ENCODE assay signal across 12 mouse cellular contexts in the genomic region with DNA sequence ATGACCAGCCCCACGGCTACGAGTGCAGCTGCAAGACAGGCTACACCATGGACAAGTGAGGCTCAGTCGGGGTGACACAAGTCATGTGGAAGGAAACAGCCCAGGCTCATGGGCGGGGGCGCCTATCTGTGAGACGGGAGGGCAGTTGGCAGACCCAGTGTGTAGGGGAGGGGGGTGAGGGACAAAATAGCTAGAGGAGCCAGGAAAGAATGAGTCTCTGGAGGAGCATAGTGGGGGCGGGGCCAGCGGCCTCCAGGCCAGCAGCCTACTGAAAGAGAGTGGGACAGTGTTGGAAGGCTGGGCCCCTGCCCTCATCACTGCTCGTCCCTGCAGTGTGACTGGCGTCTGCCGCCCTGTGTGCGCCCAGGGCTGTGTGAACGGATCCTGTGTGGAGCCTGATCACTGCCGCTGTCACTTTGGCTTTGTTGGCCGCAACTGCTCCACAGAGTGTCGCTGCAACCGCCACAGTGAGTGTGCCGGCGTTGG. TPM values are rescaled to one million over a fixed set of nuclear protein-coding genes. Genes with fewer than 3 reads are reported as not detected.
A peak's percentile ranks its signal among the peaks of the same experiment; 100 is the strongest.
DNase-seq lines count a peak whose midpoint lies in the region; ATAC-seq lines count a peak whose summit lies in the region.
"Had no signal": no experiment of that assay in that cellular context is flagged by ENCODE, and none has a peak within 500 bp of the region (broad histone marks: within the 10 kb centered on the region; RNA-seq: fewer than 3 reads in every experiment).

No protein-coding gene starts in this region.

- H3K27ac ChIP-seq in midbrain, embryonic 10.5 days (replicated peaks), result peak overlapping the region; percentile 52
- no peak overlapping the region for H3K27ac ChIP-seq in midbrain, embryonic 14.5 days (replicated peaks; ENCODE audit: low read depth, low read length)
- H3K27ac ChIP-seq in hindbrain, embryonic 14.5 days, result peak overlapping the region; percentile 51; the same call in 1 of the 2 replicates
- no peak overlapping the region for H3K27ac ChIP-seq in stomach, embryonic 16.5 days (ENCODE audit: low read length)
- H3K27ac ChIP-seq: embryonic facial prominence, embryonic 15.5 days; kidney, embryonic 15.5 days; lung, embryonic 15.5 days had no signal

- peaks cover 9% of the 10 kb centered on the region for H3K4me1 ChIP-seq in midbrain, embryonic 10.5 days
- H3K4me1 ChIP-seq in midbrain, embryonic 14.5 days (ENCODE audit: control insufficient read depth, insufficient read depth, low read length), result no peaks in the 10 kb centered on the region
- 0 out of 2 replicates have a peak, but pooled peaks cover 3% of the 10 kb centered on the region for H3K4me1 ChIP-seq in hindbrain, embryonic 14.5 days (replicated peaks; ENCODE audit: control insufficient read depth, insufficient read depth, low read length)
- H3K4me1 ChIP-seq in stomach, embryonic 16.5 days (ENCODE audit: control insufficient read depth, insufficient read depth, low read length), result no peaks in the 10 kb centered on the region
- H3K4me1 ChIP-seq: embryonic facial prominence, embryonic 15.5 days; kidney, embryonic 15.5 days; lung, embryonic 15.5 days had no signal

- H3K27me3 ChIP-seq in midbrain, embryonic 10.5 days (ENCODE audit: low read depth, poor library complexity, severe bottlenecking), result no peaks in the 10 kb centered on the region
- no peaks in the 10 kb centered on the region for H3K27me3 ChIP-seq in midbrain, embryonic 14.5 days (ENCODE audit: control insufficient read depth, insufficient read depth, low read length)
- H3K27me3 ChIP-seq in hindbrain, embryonic 14.5 days (ENCODE audit: control insufficient read depth, insufficient read depth, low read length), result no peaks in the 10 kb centered on the region
- H3K27me3 ChIP-seq in stomach, embryonic 16.5 days (ENCODE audit: control insufficient read depth, insufficient read depth, low read length), result no peaks in the 10 kb centered on the region
- H3K27me3 ChIP-seq: embryonic facial prominence, embryonic 15.5 days; kidney, embryonic 15.5 days; lung, embryonic 15.5 days had no signal

- peaks cover 98% of the 10 kb centered on the region for H3K36me3 ChIP-seq in midbrain, embryonic 10.5 days
- H3K36me3 ChIP-seq in midbrain, embryonic 14.5 days (ENCODE audit: control insufficient read depth, insufficient read depth, low read length), result peaks cover 87% of the 10 kb centered on the region
- peaks cover 88% of the 10 kb centered on the region for H3K36me3 ChIP-seq in hindbrain, embryonic 14.5 days (replicated peaks; ENCODE audit: control insufficient read depth, insufficient read depth)
- H3K36me3 ChIP-seq in stomach, embryonic 16.5 days (ENCODE audit: control insufficient read depth, insufficient read depth, low read length), result no peaks in the 10 kb centered on the region

- 83% methylated on average over 19 of the region's 19 CpGs for WGBS in midbrain, embryonic 10.5 days
- 68% methylated on average over 19 of the region's 19 CpGs for WGBS in midbrain, embryonic 14.5 days
- 41% methylated on average over 19 of the region's 19 CpGs for WGBS in hindbrain, embryonic 14.5 days
- 76% methylated on average over 19 of the region's 19 CpGs for WGBS in stomach, embryonic 16.5 days

- no peaks in the 10 kb centered on the region for H3K9me3 ChIP-seq in midbrain, embryonic 10.5 days (replicated peaks)
- no peaks in the 10 kb centered on the region for H3K9me3 ChIP-seq in midbrain, embryonic 14.5 days (ENCODE audit: control insufficient read depth, low read length)
- no peaks in the 10 kb centered on the region for H3K9me3 ChIP-seq in hindbrain, embryonic 14.5 days (ENCODE audit: control insufficient read depth, low read length)
- no peaks in the 10 kb centered on the region for H3K9me3 ChIP-seq in stomach, embryonic 16.5 days (replicated peaks; ENCODE audit: control insufficient read depth, low read length)
- H3K9me3 ChIP-seq: embryonic facial prominence, embryonic 15.5 days; kidney, embryonic 15.5 days; lung, embryonic 15.5 days had no signal

- no peak for ATAC-seq in midbrain, embryonic 14.5 days (ENCODE audit: low FRiP score, low TSS enrichment)
- peak; percentile 73 for ATAC-seq in hindbrain, embryonic 14.5 days (ENCODE audit: low FRiP score)
- ATAC-seq in stomach, embryonic 16.5 days (ENCODE audit: insufficient read depth, low FRiP score), result peak; percentile 31; the same call in 1 of the 2 replicates

- H3K9ac ChIP-seq in midbrain, embryonic 14.5 days (replicated peaks; ENCODE audit: low read length), result no peak overlapping the region
- peak overlapping the region; percentile 28; the same call in 1 of the 2 replicates for H3K9ac ChIP-seq in hindbrain, embryonic 14.5 days
- H3K9ac ChIP-seq in stomach, embryonic 16.5 days (ENCODE audit: low read length), result no peak overlapping the region
- H3K9ac ChIP-seq: embryonic facial prominence, embryonic 15.5 days; kidney, embryonic 15.5 days; lung, embryonic 15.5 days had no signal

- no peak overlapping the region for H3K4me2 ChIP-seq in midbrain, embryonic 14.5 days (ENCODE audit: low read length)
- no peak overlapping the region; the same call in 1 of the 2 replicates for H3K4me2 ChIP-seq in hindbrain, embryonic 14.5 days (replicated peaks)
- no peak overlapping the region for H3K4me2 ChIP-seq in stomach, embryonic 16.5 days (ENCODE audit: low read depth, low read length)
- H3K4me2 ChIP-seq: embryonic facial prominence, embryonic 15.5 days; kidney, embryonic 15.5 days; lung, embryonic 15.5 days had no signal

- no peak overlapping the region for H3K4me3 ChIP-seq in midbrain, embryonic 10.5 days
- H3K4me3 ChIP-seq in midbrain, embryonic 14.5 days (replicated peaks; ENCODE audit: low read depth, low read length), result no peak overlapping the region
- H3K4me3 ChIP-seq in hindbrain, embryonic 14.5 days (replicated peaks; ENCODE audit: low read length), result no peak overlapping the region
- H3K4me3 ChIP-seq in stomach, embryonic 16.5 days (replicated peaks; ENCODE audit: low read length), result no peak overlapping the region
- H3K4me3 ChIP-seq: embryonic facial prominence, embryonic 15.5 days; kidney, embryonic 15.5 days; lung, embryonic 15.5 days had no signal

- DNase-seq in gastrocnemius, postnatal 10 days, result peak; percentile 34
- DNase-seq in gastrocnemius, adult 8-10 months (ENCODE audit: low spot score in 2 of 2), result no peak
- DNase-seq in midbrain, embryonic 10.5 days (ENCODE audit: low spot score), result no peak
- DNase-seq in midbrain, embryonic 14.5 days, result no peak
- DNase-seq in hindbrain, embryonic 14.5 days (ENCODE audit: low spot score), result peak; percentile 38
- no peak for DNase-seq in liver
- DNase-seq in left cerebral cortex, adult 11 months (ENCODE audit: low spot score), result no peak
- DNase-seq: adrenal gland, postnatal 25 days had no signal

RNA-seq across cellular contexts. Expression of gene Cnfn, which starts 10.8 kb away (rescaled TPM):
- total RNA-seq in gastrocnemius, postnatal 10 days (2021), result not detected
- total RNA-seq in gastrocnemius, adult 8-10 months (2022), result not detected
- polyA plus RNA-seq in midbrain, embryonic 10.5 days (2016; fragmentation: Nextera tagmentation; extraction: Ambion mirVana), result not detected in 2 replicates
- not detected in 2 replicates for polyA plus RNA-seq in midbrain, embryonic 14.5 days (2014; fragmentation: Nextera tagmentation; extraction: Ambion mirVana)
- polyA plus RNA-seq in hindbrain, embryonic 14.5 days (2014; fragmentation: Nextera tagmentation; extraction: Ambion mirVana), result not detected in 2 replicates
- 1,223 and 2,187 TPM in 2 replicates for polyA plus RNA-seq in stomach, embryonic 16.5 days (2015; fragmentation: Nextera tagmentation; extraction: Ambion mirVana)
- total RNA-seq: adrenal gland, postnatal 25 days had no signal

RNA-seq across cellular contexts. Expression of gene Lipe, which starts 39.7 kb away (rescaled TPM):
- total RNA-seq in gastrocnemius, postnatal 10 days (2021), result 10 to 100 TPM; 18.2 to 18.4 TPM
- total RNA-seq in gastrocnemius, adult 8-10 months (2022), result 10 to 100 TPM; 10.6 to 28.0 (median 19.9) TPM
- polyA plus RNA-seq in midbrain, embryonic 10.5 days (2016; fragmentation: Nextera tagmentation; extraction: Ambion mirVana), result 4.7 and 7.0 TPM in 2 replicates
- polyA plus RNA-seq in midbrain, embryonic 14.5 days (2014; fragmentation: Nextera tagmentation; extraction: Ambion mirVana), result 3.8 and 9.2 TPM in 2 replicates
- 4.6 and 5.7 TPM in 2 replicates for polyA plus RNA-seq in hindbrain, embryonic 14.5 days (2014; fragmentation: Nextera tagmentation; extraction: Ambion mirVana)
- 10.6 and 10.9 TPM in 2 replicates for polyA plus RNA-seq in stomach, embryonic 16.5 days (2015; fragmentation: Nextera tagmentation; extraction: Ambion mirVana)

RNA-seq across cellular contexts. Expression of gene Megf8, which starts 41.8 kb away (rescaled TPM):
- total RNA-seq in gastrocnemius, postnatal 10 days (2021), result 10 to 100 TPM; 24.0 to 27.2 TPM
- total RNA-seq in gastrocnemius, adult 8-10 months (2022), result 10 to 100 TPM; 22.6 to 26.8 (median 25.0) TPM
- polyA plus RNA-seq in midbrain, embryonic 10.5 days (2016; fragmentation: Nextera tagmentation; extraction: Ambion mirVana), result 13.9 and 14.9 TPM in 2 replicates
- polyA plus RNA-seq in midbrain, embryonic 14.5 days (2014; fragmentation: Nextera tagmentation; extraction: Ambion mirVana), result 21.6 and 23.2 TPM in 2 replicates
- polyA plus RNA-seq in hindbrain, embryonic 14.5 days (2014; fragmentation: Nextera tagmentation; extraction: Ambion mirVana), result 22.0 and 23.8 TPM in 2 replicates
- 9.5 and 10.7 TPM in 2 replicates for polyA plus RNA-seq in stomach, embryonic 16.5 days (2015; fragmentation: Nextera tagmentation; extraction: Ambion mirVana)

RNA-seq across cellular contexts. Expression of gene Tmem145, which starts 52.9 kb away (rescaled TPM):
- total RNA-seq in gastrocnemius, postnatal 10 days (2021), result not detected
- not detected for total RNA-seq in gastrocnemius, adult 8-10 months (2022)
- 2.1 and 5.1 TPM in 2 replicates for polyA plus RNA-seq in midbrain, embryonic 10.5 days (2016; fragmentation: Nextera tagmentation; extraction: Ambion mirVana)
- polyA plus RNA-seq in midbrain, embryonic 14.5 days (2014; fragmentation: Nextera tagmentation; extraction: Ambion mirVana), result 68.6 and 77.8 TPM in 2 replicates
- polyA plus RNA-seq in hindbrain, embryonic 14.5 days (2014; fragmentation: Nextera tagmentation; extraction: Ambion mirVana), result 74.9 and 81.2 TPM in 2 replicates
- 0.57 and 0.66 TPM in 2 replicates for polyA plus RNA-seq in stomach, embryonic 16.5 days (2015; fragmentation: Nextera tagmentation; extraction: Ambion mirVana)

RNA-seq across cellular contexts. Expression of gene Cxcl17, which starts 53.9 kb away (rescaled TPM):
- total RNA-seq in gastrocnemius, postnatal 10 days (2021), result not detected
- total RNA-seq in gastrocnemius, adult 8-10 months (2022), result not detected
- 0.31 and 0.37 TPM in 2 replicates for polyA plus RNA-seq in midbrain, embryonic 10.5 days (2016; fragmentation: Nextera tagmentation; extraction: Ambion mirVana)
- 0.29 TPM in 1 of 2 replicates, not detected in the other for polyA plus RNA-seq in midbrain, embryonic 14.5 days (2014; fragmentation: Nextera tagmentation; extraction: Ambion mirVana)
- polyA plus RNA-seq in hindbrain, embryonic 14.5 days (2014; fragmentation: Nextera tagmentation; extraction: Ambion mirVana), result 0.67 and 0.80 TPM in 2 replicates
- polyA plus RNA-seq in stomach, embryonic 16.5 days (2015; fragmentation: Nextera tagmentation; extraction: Ambion mirVana), result 0.61 and 0.64 TPM in 2 replicates
- total RNA-seq: adrenal gland, postnatal 25 days had no signal

Comparison
In these comparisons a context has a peak if more than half of its experiments do, and no peak if none do; other contexts are left out.
1. DNase-seq: peak in gastrocnemius, postnatal 10 days (single experiment) and hindbrain, embryonic 14.5 days (single experiment); none in gastrocnemius, adult 8-10 months (0 of 2), midbrain, embryonic 10.5 days (single experiment), midbrain, embryonic 14.5 days (single experiment), liver (single experiment) and left cerebral cortex, adult 11 months (single experiment).
2. H3K27ac ChIP-seq: peak in midbrain, embryonic 10.5 days (single experiment) and hindbrain, embryonic 14.5 days (single experiment); none in midbrain, embryonic 14.5 days (single experiment) and stomach, embryonic 16.5 days (single experiment).
3. RNA of gene Cnfn, which starts 10.8 kb away (polyA plus RNA-seq): 1,223 to 2,187 TPM in stomach, embryonic 16.5 days; not detected in midbrain, embryonic 10.5 days, not detected in midbrain, embryonic 14.5 days and not detected in hindbrain, embryonic 14.5 days; every median in the first group is over 1,000 times any median in the second.